Mouse (Mus musculus): ENCODE results near the gene Enox2.

Enox2 gene

GRCm38 (mm10) chrX:48985653-48986052 lies 302.4 kb downstream of the Enox2 start:
- no peak for DNase-seq

- DNase-seq, result no peak
Measured at GRCm38 (mm10) chrX:48984451-48984850, 303.6 kb downstream of the Enox2 start.

Measured in cerebellum, postnatal 14 days (tissue).